Mouse (Mus musculus): ENCODE results near the gene Evl. TPM values are rescaled to one million over a fixed set of nuclear protein-coding genes. Genes with fewer than 3 reads are reported as not detected.

Evl gene
- polyA plus RNA-seq, 1 experiment from 2014 or later: 57.9 TPM

DNA sequence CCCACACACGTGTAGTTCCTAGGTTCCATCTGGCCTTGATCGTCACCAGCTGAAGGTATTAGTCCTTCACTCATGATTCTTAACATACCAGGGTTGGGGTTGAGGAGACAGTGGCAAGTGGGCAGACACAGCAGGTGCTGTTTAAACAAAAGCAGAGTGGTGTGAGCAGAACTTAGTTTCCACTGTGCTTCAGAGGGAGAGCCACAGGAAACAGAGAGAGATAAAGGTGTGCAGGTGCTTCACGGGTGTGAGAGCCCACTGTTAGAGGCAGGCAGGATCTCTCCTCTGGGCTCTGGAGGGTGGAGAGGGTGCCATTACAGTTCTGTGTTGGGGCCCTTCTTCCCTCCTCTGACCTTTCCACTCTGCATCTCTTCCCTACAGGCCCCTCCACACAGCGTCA, 118.4 kb downstream of the Evl start:
- ATAC-seq (ENCODE audit: insufficient number of reproducible peaks, insufficient read depth, low FRiP score, low read depth): no peak
- 72% methylated on average over 4 of the region's 4 CpGs for WGBS
- Histone ChIP-seq H3K4me2 (ENCODE audit: low read length) (no peak overlapping the region), H3K9me3 (ENCODE audit: control insufficient read depth, low read length) (no peaks in the 10 kb centered on the region), H3K4me3 (ENCODE audit: control insufficient read depth in 1 of 2, insufficient read depth in 1 of 2, low read depth in 1 of 2, low read length in 2 of 2) (no peak overlapping the region), H3K36me3 (ENCODE audit: control insufficient read depth, insufficient read depth, low read length) (peaks cover 54% of the 10 kb centered on the region), H3K9ac (ENCODE audit: low read length) (no peak overlapping the region), H3K27me3 (ENCODE audit: control insufficient read depth, insufficient read depth, low read length) (no peaks in the 10 kb centered on the region), H3K27ac (replicated peaks in 1 of 2; ENCODE audit: control insufficient read depth in 1 of 2, insufficient read depth in 1 of 2, low read depth in 2 of 2, low read length in 2 of 2) (no peak overlapping the region), H3K4me1 (ENCODE audit: control insufficient read depth in 2 of 2, insufficient read depth in 2 of 2, low read length in 2 of 2) (peaks cover 8 to 12% of the 10 kb centered on the region in 2 experiments)

GRCm38 (mm10) chr12:108673546-108673945, 119.0 kb downstream of the Evl start:
- WGBS: 78% methylated on average over 3 of the region's 3 CpGs
- no peak for ATAC-seq (ENCODE audit: insufficient number of reproducible peaks, insufficient read depth, low FRiP score, low read depth)
- Histone ChIP-seq H3K4me3 (ENCODE audit: control insufficient read depth in 1 of 2, insufficient read depth in 1 of 2, low read depth in 1 of 2, low read length in 2 of 2) (no peak overlapping the region), H3K9me3 (ENCODE audit: control insufficient read depth, low read length) (no peaks in the 10 kb centered on the region), H3K9ac (ENCODE audit: low read length) (no peak overlapping the region), H3K36me3 (ENCODE audit: control insufficient read depth, insufficient read depth, low read length) (peaks cover 54% of the 10 kb centered on the region), H3K4me2 (ENCODE audit: low read length) (no peak overlapping the region), H3K27me3 (ENCODE audit: control insufficient read depth, insufficient read depth, low read length) (no peaks in the 10 kb centered on the region), H3K27ac (replicated peaks in 1 of 2; ENCODE audit: control insufficient read depth in 1 of 2, insufficient read depth in 1 of 2, low read depth in 2 of 2, low read length in 2 of 2) (no peak overlapping the region), H3K4me1 (ENCODE audit: control insufficient read depth in 2 of 2, insufficient read depth in 2 of 2, low read length in 2 of 2) (peaks cover 6% of the 10 kb centered on the region in 2 experiments; a peak in 3 of 4 replicates)

DNA sequence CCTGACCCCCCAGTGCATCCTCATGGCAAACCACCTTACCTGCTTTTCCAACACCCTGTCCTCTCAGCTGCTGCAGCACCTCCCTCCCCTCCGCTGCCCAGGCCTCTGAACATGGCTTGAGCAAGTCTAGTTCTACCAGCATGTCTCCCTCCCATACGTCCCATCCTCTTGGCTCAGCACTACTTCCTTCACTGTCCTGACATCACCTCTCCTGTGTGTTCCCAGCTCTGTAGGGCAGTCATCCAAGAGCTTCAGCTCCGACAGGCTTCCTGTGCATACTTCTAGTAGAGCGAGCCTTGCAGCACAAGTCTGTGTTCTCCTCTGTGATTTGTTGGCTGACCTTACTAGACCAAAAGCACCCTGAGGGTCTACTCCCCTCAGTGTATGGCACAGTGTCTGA, 120.0 kb downstream of the Evl start:
- no peak overlapping the region for H3K4me3 ChIP-seq (ENCODE audit: control insufficient read depth in 1 of 2, insufficient read depth in 1 of 2, low read depth in 1 of 2, low read length in 2 of 2)
- no peaks in the 10 kb centered on the region for H3K9me3 ChIP-seq (ENCODE audit: control insufficient read depth, low read length)
- ATAC-seq (ENCODE audit: insufficient number of reproducible peaks, insufficient read depth, low FRiP score, low read depth): peak; percentile 65; the same call in 1 of the 2 replicates
- peaks cover 61% of the 10 kb centered on the region for H3K36me3 ChIP-seq (ENCODE audit: control insufficient read depth, insufficient read depth, low read length)
- WGBS: 42% methylated on average over 4 of the region's 4 CpGs
- H3K9ac ChIP-seq (ENCODE audit: low read length): no peak overlapping the region
- no peak overlapping the region for H3K4me2 ChIP-seq (ENCODE audit: low read length)
- no peaks in the 10 kb centered on the region for H3K27me3 ChIP-seq (ENCODE audit: control insufficient read depth, insufficient read depth, low read length)
- peaks cover 4 to 5% of the 10 kb centered on the region in 2 experiments; a peak in 2 of 4 replicates for H3K4me1 ChIP-seq (ENCODE audit: control insufficient read depth in 2 of 2, insufficient read depth in 2 of 2, low read length in 2 of 2)
- 0 out of 4 replicates have a peak overlapping the region, but pooled peaks of 1 of the 2 experiments have one; percentile 6 for H3K27ac ChIP-seq (replicated peaks in 1 of 2; ENCODE audit: control insufficient read depth in 1 of 2, insufficient read depth in 1 of 2, low read depth in 2 of 2, low read length in 2 of 2)

GRCm38 (mm10) chr12:108674916-108675315, 120.4 kb downstream of the Evl start:
- no peak for ATAC-seq (ENCODE audit: insufficient number of reproducible peaks, insufficient read depth, low FRiP score, low read depth)
- Histone ChIP-seq H3K4me2 (ENCODE audit: low read length) (no peak overlapping the region), H3K9ac (ENCODE audit: low read length) (no peak overlapping the region), H3K4me3 (ENCODE audit: control insufficient read depth in 1 of 2, insufficient read depth in 1 of 2, low read depth in 1 of 2, low read length in 2 of 2) (no peak overlapping the region), H3K27me3 (ENCODE audit: control insufficient read depth, insufficient read depth, low read length) (no peaks in the 10 kb centered on the region), H3K36me3 (ENCODE audit: control insufficient read depth, insufficient read depth, low read length) (peaks cover 61% of the 10 kb centered on the region), H3K9me3 (ENCODE audit: control insufficient read depth, low read length) (no peaks in the 10 kb centered on the region), H3K4me1 (ENCODE audit: control insufficient read depth in 2 of 2, insufficient read depth in 2 of 2, low read length in 2 of 2) (peaks cover 4 to 5% of the 10 kb centered on the region in 2 experiments; a peak in 2 of 4 replicates), H3K27ac (replicated peaks in 1 of 2; ENCODE audit: control insufficient read depth in 1 of 2, insufficient read depth in 1 of 2, low read depth in 2 of 2, low read length in 2 of 2) (0 out of 4 replicates have a peak overlapping the region, but pooled peaks of 1 of the 2 experiments have one; percentile 6)
- 80% methylated on average over 2 of the region's 2 CpGs for WGBS

DNA sequence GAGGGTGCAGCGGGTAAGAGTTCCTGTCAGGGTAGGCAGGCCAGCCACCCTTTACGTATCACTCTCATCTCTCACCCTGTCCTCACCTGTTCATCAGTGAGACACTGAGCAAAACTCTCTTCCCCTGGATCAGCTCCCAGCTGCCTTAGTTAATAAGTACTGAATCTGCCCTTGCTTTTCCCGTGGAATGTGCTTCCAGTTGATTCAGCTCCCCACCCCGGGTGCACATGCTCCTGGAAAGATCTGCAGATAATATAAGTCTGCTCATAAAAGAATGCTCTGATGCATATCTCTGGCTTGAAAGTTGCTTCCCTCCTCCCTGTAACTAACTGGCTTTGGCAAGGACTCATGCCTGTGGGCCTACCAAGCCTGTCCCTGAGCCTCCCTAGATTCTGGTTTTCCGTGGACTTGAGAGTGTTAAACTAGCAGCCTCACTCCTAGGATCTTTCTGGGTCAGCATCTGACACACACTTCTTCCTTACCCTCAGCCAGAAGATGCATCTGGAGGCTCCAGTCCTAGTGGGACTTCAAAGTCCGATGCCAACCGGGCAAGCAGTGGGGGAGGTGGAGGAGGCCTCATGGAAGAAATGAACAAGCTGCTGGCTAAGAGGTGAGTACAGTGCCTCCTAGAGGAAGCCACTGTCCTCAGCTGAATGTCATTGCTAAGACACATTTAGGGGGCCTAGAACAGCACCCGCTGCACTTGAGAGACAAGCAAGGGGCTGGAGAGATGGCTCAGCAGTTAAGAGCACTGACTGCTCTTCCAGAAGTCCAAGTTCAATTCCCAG, 121.3 kb downstream of the Evl start:
- WGBS: 76% methylated on average over 8 of the region's 8 CpGs
- Histone ChIP-seq H3K27me3 (ENCODE audit: control insufficient read depth, insufficient read depth, low read length) (no peaks in the 10 kb centered on the region), H3K9ac (ENCODE audit: low read length) (no peak overlapping the region), H3K36me3 (ENCODE audit: control insufficient read depth, insufficient read depth, low read length) (peaks cover 64% of the 10 kb centered on the region), H3K4me3 (ENCODE audit: control insufficient read depth in 1 of 2, insufficient read depth in 1 of 2, low read depth in 1 of 2, low read length in 2 of 2) (no peak overlapping the region), H3K27ac (replicated peaks in 1 of 2; ENCODE audit: control insufficient read depth in 1 of 2, insufficient read depth in 1 of 2, low read depth in 2 of 2, low read length in 2 of 2) (no peak overlapping the region), H3K4me2 (ENCODE audit: low read length) (no peak overlapping the region), H3K9me3 (ENCODE audit: control insufficient read depth, low read length) (no peaks in the 10 kb centered on the region), H3K4me1 (ENCODE audit: control insufficient read depth in 2 of 2, insufficient read depth in 2 of 2, low read length in 2 of 2) (peaks cover 4 to 5% of the 10 kb centered on the region in 2 experiments; a peak in 2 of 4 replicates)
- ATAC-seq (ENCODE audit: insufficient number of reproducible peaks, insufficient read depth, low FRiP score, low read depth): peak; percentile 15; the same call in 1 of the 2 replicates

- H3K9ac ChIP-seq (ENCODE audit: low read length): no peak overlapping the region
- no peak overlapping the region for H3K4me2 ChIP-seq (ENCODE audit: low read length)
- no peak overlapping the region for H3K4me3 ChIP-seq (ENCODE audit: control insufficient read depth in 1 of 2, insufficient read depth in 1 of 2, low read depth in 1 of 2, low read length in 2 of 2)
- H3K27me3 ChIP-seq (ENCODE audit: control insufficient read depth, insufficient read depth, low read length): no peaks in the 10 kb centered on the region
- 85% methylated on average over 5 of the region's 5 CpGs for WGBS
- ATAC-seq (ENCODE audit: insufficient number of reproducible peaks, insufficient read depth, low FRiP score, low read depth): no peak
- H3K4me1 ChIP-seq (ENCODE audit: control insufficient read depth in 2 of 2, insufficient read depth in 2 of 2, low read length in 2 of 2): peaks cover 4 to 5% of the 10 kb centered on the region in 2 experiments; a peak in 2 of 4 replicates
- no peak overlapping the region for H3K27ac ChIP-seq (replicated peaks in 1 of 2; ENCODE audit: control insufficient read depth in 1 of 2, insufficient read depth in 1 of 2, low read depth in 2 of 2, low read length in 2 of 2)
- peaks cover 73% of the 10 kb centered on the region for H3K36me3 ChIP-seq (ENCODE audit: control insufficient read depth, insufficient read depth, low read length)
- no peaks in the 10 kb centered on the region for H3K9me3 ChIP-seq (ENCODE audit: control insufficient read depth, low read length)
Observed at GRCm38 (mm10) chr12:108677116-108677515, 122.6 kb downstream of the Evl start.

GRCm38 (mm10) chr12:108678366-108678765, 123.8 kb downstream of the Evl start:
- Histone ChIP-seq H3K4me1 (ENCODE audit: control insufficient read depth in 2 of 2, insufficient read depth in 2 of 2, low read length in 2 of 2) (peaks cover 4 to 5% of the 10 kb centered on the region in 2 experiments; a peak in 2 of 4 replicates), H3K9me3 (ENCODE audit: control insufficient read depth, low read length) (no peaks in the 10 kb centered on the region), H3K4me3 (ENCODE audit: control insufficient read depth in 1 of 2, insufficient read depth in 1 of 2, low read depth in 1 of 2, low read length in 2 of 2) (no peak overlapping the region), H3K36me3 (ENCODE audit: control insufficient read depth, insufficient read depth, low read length) (peaks cover 77% of the 10 kb centered on the region), H3K27ac (replicated peaks in 1 of 2; ENCODE audit: control insufficient read depth in 1 of 2, insufficient read depth in 1 of 2, low read depth in 2 of 2, low read length in 2 of 2) (0 out of 4 replicates have a peak overlapping the region, but pooled peaks of 1 of the 2 experiments have one; percentile 10), H3K4me2 (ENCODE audit: low read length) (no peak overlapping the region), H3K9ac (ENCODE audit: low read length) (no peak overlapping the region), H3K27me3 (ENCODE audit: control insufficient read depth, insufficient read depth, low read length) (no peaks in the 10 kb centered on the region)
- WGBS: 50% methylated on average over 4 of the region's 4 CpGs
- no peak for ATAC-seq (ENCODE audit: insufficient number of reproducible peaks, insufficient read depth, low FRiP score, low read depth)
